Mouse (Mus musculus) lung, postnatal 14 days (tissue): ENCODE measurements around the gene Cdk4.
A peak's percentile ranks its signal among the peaks of the same experiment; 100 is the strongest.

Experiments used
- DNase-seq: peaks from one replicate; pipeline ENCODE4 v3.0.0; 2021

Cdk4 gene

DNA sequence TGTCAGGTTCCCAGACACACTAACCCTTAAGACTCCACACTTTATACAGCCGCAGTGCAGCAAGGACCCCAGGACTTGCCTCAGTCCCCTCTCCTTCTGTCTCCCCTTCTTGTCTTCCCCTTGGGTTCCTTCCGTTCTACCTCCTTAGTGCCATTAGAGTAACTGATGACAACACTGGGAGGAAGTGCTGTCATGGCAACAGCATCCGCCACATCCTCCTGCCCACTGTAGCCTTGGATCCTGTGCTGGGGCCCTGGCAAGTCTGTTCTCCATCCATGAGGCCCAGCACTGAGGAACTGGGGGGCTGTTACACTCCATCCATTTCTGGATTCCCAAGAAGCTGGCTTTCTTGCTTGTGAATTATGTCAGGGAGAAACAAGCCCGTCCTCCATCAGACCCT is 12.7 kb downstream of the Cdk4 start:
- no peak for DNase-seq

GRCm38 (mm10) chr10:127077515-127077914 is 14.2 kb downstream of the Cdk4 start:
- DNase-seq = no peak

GRCm38 (mm10) chr10:127078001-127078676 is 14.8 kb downstream of the Cdk4 start:
- no peak for DNase-seq

- no peak for DNase-seq
These were observed 15.6 kb downstream of the Cdk4 start for GRCm38 (mm10) chr10:127078677-127079575.

DNA sequence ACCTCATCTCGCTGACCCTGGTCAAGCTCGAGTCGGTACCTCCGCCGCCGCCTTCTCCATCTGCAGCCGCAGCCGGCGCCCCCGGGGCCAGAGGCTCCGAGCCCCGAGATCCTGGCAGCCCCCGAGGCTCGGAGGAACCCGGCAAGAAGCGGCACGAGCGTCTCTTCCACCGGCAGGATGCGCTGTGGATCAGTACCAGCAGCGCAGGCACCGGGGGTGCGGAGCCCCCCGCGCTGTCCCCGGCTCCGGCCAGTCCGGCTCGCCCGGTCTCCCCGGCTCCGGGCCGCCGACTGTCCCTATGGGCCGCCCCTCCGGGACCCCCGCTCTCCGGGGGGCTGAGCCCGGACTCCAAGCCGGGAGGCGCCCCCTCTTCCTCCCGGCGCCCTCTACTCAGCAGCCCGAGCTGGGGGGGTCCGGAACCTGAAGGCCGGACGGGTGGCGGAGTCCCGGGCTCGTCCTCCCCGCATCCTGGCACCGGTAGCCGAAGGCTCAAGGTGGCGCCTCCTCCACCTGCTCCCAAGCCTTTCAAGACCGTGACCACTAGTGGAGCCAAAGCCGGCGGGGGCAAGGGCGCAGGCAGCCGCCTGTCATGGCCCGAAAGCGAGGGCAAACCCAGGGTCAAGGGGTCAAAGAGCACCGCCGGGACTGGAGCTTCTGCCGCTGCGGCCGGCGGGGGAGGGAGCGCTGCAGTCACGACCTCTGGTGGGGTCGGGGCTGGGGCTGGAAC is 16.5 kb downstream of the Cdk4 start:
- no peak for DNase-seq

- no peak for DNase-seq
These were observed 17.8 kb downstream of the Cdk4 start for GRCm38 (mm10) chr10:127080901-127081780.

- no peak for DNase-seq
These were observed 18.8 kb downstream of the Cdk4 start for GRCm38 (mm10) chr10:127081996-127082620.

DNA sequence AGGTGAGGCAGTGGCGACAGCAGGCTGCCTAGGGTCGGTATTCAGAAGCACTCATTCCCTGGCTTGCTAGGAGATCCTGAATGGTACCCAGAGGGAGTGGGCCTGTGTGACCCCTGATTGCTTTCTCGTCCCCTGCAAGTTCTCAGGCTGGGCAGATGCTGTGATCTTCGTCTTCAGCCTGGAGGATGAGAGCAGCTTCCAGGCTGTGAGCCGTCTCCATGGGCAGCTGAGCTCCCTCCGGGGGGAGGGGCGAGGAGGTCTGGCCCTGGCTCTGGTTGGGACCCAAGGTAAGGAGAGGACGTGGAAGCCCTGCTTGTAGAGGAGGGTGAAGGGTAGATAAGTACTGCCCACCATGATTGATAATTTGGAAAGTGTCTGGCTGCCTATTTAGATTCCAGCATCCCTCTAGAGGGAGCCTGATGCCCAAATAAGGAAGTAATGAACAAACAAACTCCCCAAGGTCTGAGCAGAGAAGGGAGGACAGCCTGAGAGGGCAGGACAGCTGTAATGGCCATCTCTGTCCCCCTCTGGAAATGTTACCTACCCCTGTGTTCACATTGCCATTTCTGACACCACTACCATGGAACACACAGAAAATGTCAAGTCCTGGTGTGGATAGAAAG is 20.1 kb downstream of the Cdk4 start:
- DNase-seq = no peak

DNA sequence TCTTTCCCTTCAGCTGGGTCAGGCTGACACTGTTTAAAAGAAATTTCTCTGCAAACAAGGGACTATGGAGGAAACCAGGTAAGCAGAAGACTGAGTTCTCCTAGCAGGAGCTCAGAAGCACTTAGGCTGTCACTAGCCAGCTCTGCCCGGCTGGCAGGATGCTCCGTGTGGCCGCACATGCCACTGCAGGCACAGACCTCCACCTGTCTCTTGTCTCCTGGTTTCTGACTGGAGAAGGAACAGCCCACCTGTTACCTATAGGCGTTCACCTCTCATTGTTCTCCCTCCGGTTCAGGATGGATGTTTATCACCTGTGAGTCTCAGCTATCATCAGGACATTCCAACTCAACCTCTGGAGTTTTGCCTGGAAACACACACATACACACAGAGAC is 20.6 kb downstream of the Cdk4 start:
- no peak for DNase-seq

GRCm38 (mm10) chr10:127085052-127085451 is 21.7 kb downstream of the Cdk4 start:
- DNase-seq = no peak

DNA sequence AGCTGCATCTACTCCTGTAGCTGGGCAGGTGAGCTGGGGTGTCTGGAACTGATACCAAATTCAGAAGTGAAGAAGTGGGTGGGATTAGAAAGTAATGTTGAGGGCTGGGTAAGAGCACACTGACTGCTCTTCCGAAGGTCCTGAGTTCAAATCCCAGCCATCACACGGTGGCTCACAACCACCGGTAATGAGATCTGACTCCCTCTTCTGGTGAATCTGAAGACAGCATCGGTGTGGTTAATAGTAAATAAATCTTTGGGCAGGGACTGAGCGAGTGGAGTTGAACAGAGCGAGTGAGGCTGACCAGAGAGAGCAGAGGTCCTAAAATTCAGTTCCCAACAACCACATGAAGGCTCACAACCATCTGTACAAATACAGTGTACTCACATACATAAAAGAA is 22.3 kb downstream of the Cdk4 start:
- DNase-seq = no peak

- DNase-seq = peak; percentile 69
These were observed 27.5 kb downstream of the Cdk4 start for GRCm38 (mm10) chr10:127090560-127091411.

GRCm38 (mm10) chr10:127091507-127092396 is 28.4 kb downstream of the Cdk4 start:
- DNase-seq = peak; percentile 51

DNA sequence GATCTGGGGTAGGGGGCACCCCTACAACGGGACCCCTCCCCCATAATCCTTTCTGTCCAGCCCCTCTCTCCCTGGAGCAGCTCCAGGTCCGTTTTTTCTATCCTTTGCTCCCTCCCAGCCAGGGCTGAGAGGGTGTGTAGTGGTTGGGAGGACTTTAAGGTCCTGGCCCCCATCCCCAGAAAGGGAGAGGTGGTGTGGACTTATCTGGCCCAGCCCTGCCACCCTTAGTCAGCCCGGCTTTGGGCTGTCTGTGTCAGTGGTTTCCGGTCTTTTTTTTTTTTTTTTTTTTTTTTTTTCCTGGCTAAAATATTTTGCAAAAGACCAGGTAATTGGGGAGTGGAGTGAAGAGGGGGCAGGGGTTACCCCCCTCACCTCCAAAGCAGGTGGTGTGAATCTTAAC is 29.4 kb downstream of the Cdk4 start:
- DNase-seq = no peak

DNA sequence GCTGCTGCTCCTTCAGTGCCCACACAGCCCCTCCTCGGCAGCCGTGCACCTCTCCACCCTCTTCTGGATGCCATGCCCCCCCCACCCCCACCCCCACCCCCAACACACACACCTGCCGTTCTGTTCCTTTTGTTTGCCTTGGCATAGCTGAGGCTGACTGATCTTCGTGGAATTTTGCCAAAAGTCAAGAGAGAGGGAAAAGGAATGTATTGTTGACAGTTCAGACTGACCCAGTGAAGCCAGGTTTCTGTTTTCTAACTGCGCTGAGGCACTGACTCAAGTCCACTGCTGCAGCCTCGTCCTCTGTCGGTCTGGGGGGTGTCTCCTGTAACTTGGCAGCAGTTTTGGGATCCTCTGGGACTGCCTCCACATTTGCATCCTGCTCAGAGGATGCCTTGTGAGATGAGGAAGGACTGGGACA is 31.1 kb downstream of the Cdk4 start:
- peak; percentile 37 for DNase-seq

DNA sequence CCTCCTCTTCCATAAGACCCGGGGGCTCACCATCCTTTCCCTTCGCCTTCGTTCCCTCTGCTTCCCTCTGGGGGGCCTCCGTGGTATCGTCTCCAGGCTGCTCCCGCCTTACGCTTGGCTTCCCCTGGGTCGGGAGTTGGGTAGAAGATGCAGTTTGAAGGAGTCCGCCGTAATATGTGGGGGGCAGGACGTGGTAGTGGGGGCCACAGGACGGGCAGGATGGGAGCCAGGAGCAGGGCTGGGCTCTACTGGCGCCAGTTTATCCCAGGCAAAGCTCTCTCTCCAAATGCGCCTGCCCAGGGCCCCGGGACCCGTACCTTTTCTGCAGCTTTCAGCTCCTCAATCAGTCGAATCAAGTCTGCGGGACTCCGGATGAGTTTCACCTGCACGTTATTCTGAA is 35.2 kb downstream of the Cdk4 start:
- no peak for DNase-seq

GRCm38 (mm10) chr10:127099191-127099590 is 35.9 kb downstream of the Cdk4 start:
- no peak for DNase-seq

DNA sequence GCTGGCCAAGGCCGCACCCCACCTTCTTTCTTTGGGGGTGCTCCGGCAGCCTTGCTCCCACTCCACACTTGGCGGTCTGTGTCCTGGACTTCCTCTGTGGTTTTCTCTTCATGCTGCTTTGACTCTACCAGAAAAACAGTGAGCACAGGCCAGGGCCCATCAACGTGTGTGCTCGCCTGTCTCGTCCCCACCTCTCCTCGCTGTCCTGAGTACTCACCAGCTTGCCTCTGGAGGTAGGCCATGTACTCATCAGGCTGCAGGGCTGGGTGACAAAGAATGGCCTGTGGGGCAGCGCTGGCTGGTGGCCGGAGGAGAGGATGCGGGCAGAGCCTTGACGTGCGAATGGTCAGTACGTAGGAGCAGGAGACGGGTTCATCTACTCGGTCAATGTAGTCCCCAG is 36.5 kb downstream of the Cdk4 start:
- no peak for DNase-seq

DNA sequence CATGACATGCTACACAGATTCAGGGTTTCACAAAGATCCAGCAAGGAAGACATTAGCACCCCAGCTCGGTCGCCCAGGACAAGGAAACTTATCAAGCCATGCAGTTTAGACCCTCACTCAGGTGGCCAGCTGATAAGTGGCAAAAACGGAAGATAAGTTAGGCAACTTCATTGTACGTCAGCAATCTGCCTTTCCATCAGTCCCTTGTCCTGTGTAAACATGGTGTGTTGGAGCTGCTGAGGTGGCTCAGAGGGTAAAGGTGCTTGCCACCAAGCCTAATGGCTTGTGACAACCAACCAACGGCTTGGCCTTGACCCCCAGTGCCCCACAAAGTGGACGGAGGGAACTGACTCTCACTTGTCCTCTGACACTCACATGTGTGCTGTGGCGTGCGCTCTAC is 37.1 kb downstream of the Cdk4 start:
- no peak for DNase-seq

- no peak for DNase-seq
These were observed 37.8 kb downstream of the Cdk4 start for GRCm38 (mm10) chr10:127101151-127101550.
